Mouse (Mus musculus) embryonic fibroblast, embryonic 13.5 days (primary cell): ENCODE measurements at regions not wholly inside any gene's neighbourhood (a gene's known extent, or its start where the extent isn't known, plus 50 kb on each side); places are given as distances from the start of the nearest gene placed in this dataset.

Experiments used
- H3K27ac ChIP-seq: 2 replicates; pipeline ENCODE4 v1.5.1; 2012; ENCODE audit warnings: low read length, control low read depth, inconsistent platforms; ENCODE audit not compliant: insufficient read depth
- H3K4me1 ChIP-seq: 2 replicates; pipeline ENCODE4 v1.6.1; 2011; ENCODE audit warnings: low read length; ENCODE audit not compliant: control insufficient read depth, insufficient read depth
- H3K4me3 ChIP-seq: 2 replicates; pipeline ENCODE4 v1.5.1; 2011; ENCODE audit warnings: mild to moderate bottlenecking, control low read depth, low read length; ENCODE audit not compliant: insufficient read depth
- CTCF ChIP-seq: IDR thresholded peaks from 2 replicates; pipeline ENCODE4 v1.5.1; 2011; ENCODE audit warnings: mild to moderate bottlenecking, control low read depth, low read length, moderate library complexity, borderline replicate concordance; ENCODE audit not compliant: insufficient read depth
- POLR2A ChIP-seq: IDR thresholded peaks from 2 replicates; pipeline ENCODE4 v1.6.1; 2011; ENCODE audit warnings: low read depth, mild to moderate bottlenecking, control low read depth, low read length, moderate library complexity

DNA sequence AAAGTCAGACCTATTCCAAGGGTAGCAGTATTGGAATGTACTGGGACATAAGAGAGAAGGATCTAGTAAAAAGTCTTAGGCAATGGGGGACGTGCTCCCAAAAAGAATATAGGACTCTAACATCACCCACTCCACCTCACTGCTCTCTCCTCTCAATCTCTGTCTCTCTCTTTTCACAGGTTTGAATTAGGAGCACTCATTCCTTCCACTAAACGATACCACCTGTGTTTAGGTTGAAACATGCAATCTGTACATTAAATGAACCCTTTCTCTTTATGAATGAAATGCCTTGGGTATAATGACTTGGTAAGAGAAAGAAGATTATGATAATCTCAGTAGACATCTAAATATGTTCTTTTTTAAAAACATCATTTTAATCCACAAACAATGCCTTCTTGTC, 129.4 kb downstream of the Zpld1 start:
- Histone ChIP-seq H3K4me1 (no peaks in the 10 kb centered on the region), H3K4me3 (no peak overlapping the region), H3K27ac (no peak overlapping the region)
- no peak for TF ChIP-seq POLR2A
- TF ChIP-seq CTCF, result no peak

DNA sequence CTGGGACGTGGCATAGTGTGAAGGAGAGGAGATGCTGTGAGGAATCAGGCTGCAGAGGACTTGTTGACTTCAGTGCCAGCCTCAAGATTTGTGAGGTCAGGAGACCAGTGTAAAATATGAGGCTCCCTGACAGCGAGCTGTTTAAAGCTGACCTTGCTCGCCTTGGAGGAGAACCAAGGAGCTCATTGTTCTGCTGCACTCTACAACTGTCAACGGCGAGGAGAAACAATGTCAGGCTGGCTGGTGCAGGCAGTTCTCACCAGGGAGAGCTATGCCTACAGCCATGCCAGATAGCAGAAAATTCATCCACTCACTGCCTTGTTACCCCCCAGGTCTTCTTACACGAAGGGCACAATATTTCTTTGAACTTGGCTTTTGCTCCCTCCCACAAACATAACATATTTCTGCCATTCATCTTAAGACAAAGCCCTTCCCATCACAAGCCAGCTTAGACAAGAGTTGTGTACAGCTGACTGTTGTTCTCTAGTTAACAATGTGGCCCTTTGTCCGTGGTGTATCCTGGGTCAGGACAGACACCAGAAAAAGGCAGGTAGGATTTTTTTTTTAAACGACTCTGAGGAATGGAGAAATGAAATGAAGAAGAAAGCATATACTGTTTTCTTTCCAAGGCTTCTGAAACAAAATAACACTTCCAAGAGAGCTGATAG, 131.5 kb downstream of the Zpld1 start:
- no peak overlapping the region for H3K4me3 ChIP-seq
- no peak overlapping the region for H3K27ac ChIP-seq
- no peak for TF ChIP-seq POLR2A
- no peak for TF ChIP-seq CTCF
- no peaks in the 10 kb centered on the region for H3K4me1 ChIP-seq

DNA sequence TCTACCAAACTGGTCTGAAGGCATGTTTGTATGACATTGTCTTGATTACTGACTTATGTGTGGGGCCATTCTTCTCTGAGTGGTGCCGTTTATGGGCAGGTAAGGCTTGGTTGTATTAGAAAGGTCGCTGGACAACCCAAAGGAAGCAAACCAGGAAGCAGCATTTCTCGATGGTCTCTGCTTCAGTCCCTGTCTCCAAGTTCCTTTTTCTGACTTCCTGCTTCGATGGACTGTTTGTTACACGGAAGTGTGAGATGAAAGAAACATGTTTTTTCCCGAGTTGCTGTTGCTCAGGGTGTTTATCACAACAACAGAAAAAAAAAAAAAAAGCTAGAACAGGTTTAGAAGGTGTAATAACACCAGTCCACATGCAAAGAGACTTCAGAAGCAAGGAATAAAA, 134.9 kb downstream of the Zpld1 start:
- TF ChIP-seq CTCF (no peak), POLR2A (no peak)
- Histone ChIP-seq H3K4me3 (no peak overlapping the region), H3K27ac (no peak overlapping the region), H3K4me1 (no peaks in the 10 kb centered on the region)

DNA sequence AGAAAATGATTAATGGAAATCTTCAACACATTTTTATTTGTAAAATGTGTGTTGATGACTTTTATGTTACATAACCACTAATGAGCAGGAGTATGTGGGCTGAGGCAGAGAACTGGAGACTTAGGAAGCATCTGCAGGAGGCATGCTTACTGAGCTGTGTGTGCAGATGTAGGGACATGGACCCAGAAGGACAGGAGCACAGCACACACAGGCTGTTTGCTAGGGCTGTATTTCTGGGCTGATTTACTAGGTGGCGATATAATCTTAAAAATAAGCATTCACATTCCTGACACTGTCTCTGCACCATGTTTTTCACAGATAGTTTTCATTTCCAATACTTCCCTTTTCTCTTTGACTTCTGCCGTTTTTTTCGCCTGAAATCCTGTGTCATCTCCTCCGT, 146.1 kb downstream of the Zpld1 start:
- no peak overlapping the region for H3K4me3 ChIP-seq
- no peak for TF ChIP-seq CTCF
- TF ChIP-seq POLR2A, result no peak
- no peak overlapping the region for H3K27ac ChIP-seq
- no peaks in the 10 kb centered on the region for H3K4me1 ChIP-seq

DNA sequence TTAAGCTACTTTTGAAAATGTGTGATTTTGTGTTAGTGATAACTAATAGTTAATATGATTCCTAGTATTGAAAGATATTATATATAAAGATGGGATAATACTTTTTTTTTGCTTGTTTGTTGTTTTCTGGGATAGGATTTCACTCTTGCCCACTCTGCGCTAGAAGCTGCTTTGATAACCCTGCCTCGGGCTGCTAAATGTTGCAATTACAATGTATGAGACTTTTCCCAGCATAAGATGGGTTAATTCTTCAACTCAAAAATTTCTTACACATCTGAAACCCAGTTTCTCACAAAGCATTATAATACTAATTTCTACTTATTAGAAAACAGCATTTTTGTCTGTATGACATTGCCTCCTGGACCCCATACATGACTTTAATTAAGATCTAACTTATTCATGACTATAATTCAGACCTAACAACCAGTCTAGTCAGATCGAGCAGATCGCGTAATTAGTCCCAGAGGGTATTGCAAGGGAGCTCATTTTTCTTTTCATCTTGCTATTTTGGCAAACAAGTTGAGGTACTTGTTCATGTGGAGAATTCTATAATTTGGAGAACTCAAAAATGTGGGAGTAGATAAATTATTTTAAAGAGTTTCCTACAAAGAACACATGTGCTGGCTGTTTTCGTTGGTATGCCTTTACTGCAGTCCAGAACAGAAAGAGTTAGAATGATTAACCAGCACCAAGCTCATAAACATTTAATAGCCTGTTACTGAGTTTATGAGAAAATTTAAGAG, 155.2 kb downstream of the Zpld1 start:
- TF ChIP-seq CTCF (no peak), POLR2A (no peak)
- no peaks in the 10 kb centered on the region for H3K4me1 ChIP-seq
- H3K4me3 ChIP-seq, result no peak overlapping the region
- no peak overlapping the region for H3K27ac ChIP-seq

DNA sequence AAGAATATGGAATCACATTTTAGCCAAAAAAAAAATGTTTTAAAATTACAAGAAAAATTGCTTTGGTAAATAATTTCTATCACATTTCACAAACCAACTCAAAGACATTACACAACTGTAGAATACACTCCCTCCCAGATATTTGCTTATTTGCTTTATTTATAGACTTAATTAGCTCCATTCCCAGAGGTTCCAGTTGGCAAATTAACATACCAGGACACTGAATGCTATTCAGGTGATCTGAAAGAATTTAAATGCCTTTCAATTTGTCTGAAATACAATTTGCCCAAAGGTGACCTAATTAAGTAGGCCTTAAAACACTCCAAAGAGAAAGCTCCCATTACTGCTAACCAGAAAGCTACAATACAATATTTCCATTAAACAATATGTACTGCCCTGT, 162.8 kb downstream of the Zpld1 start:
- TF ChIP-seq CTCF (no peak), POLR2A (no peak)
- H3K4me3 ChIP-seq, result no peak overlapping the region
- no peaks in the 10 kb centered on the region for H3K4me1 ChIP-seq
- no peak overlapping the region for H3K27ac ChIP-seq

DNA sequence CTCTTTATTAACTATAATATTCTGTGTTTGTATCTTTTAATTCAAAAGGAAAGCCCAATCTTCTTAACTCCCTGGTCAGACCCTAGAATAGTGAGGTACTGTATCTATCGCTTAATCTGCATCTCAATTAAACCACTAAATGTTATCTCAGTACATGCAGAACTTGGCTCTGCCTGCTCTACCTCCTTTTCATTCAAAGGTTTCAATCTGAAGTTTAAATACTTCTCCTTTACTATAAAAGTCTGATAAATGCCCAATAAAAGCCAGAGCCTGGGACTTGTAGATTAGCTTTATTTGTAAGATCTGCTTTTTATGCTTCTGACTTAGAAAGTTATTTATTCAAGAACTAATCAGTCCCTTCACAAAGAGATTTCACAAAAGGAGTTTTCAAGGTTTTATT, 200.1 kb downstream of the Zpld1 start:
- Histone ChIP-seq H3K4me3 (no peak overlapping the region), H3K4me1 (no peaks in the 10 kb centered on the region), H3K27ac (no peak overlapping the region)
- TF ChIP-seq POLR2A (no peak), CTCF (no peak)

DNA sequence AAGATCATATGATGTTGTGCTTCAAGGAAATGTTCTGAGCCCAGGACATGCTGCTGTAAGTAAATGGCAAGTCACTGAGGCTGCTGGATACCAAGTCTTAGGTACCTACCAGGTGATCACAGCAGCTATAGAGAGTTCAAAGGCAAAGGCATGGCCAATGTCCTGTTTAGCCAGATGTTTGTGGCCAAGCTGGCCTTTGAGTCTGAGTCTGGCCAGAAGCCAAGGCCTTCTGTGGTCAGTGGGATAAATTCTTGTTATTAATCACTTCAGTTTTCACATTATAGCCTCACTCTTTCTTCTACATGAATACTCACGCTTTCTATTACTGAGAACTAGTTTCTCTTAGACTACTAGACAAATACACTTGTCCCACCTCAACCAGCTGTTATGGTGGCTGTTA, 210.3 kb downstream of the Zpld1 start:
- no peak overlapping the region for H3K4me3 ChIP-seq
- no peak overlapping the region for H3K27ac ChIP-seq
- no peaks in the 10 kb centered on the region for H3K4me1 ChIP-seq
- no peak for TF ChIP-seq CTCF
- TF ChIP-seq POLR2A, result no peak

GRCm38 (mm10) chr16:55076172-55076571, 221.6 kb downstream of the Zpld1 start:
- no peak overlapping the region for H3K27ac ChIP-seq
- no peak for TF ChIP-seq CTCF
- TF ChIP-seq POLR2A, result no peak
- H3K4me3 ChIP-seq, result no peak overlapping the region
- no peaks in the 10 kb centered on the region for H3K4me1 ChIP-seq

- H3K27ac ChIP-seq, result no peak overlapping the region
- H3K4me1 ChIP-seq, result no peaks in the 10 kb centered on the region
- no peak for TF ChIP-seq CTCF
- no peak for TF ChIP-seq POLR2A
- H3K4me3 ChIP-seq, result no peak overlapping the region
Measured at GRCm38 (mm10) chr16:55039777-55040176, 258.0 kb downstream of the Zpld1 start.
